Mouse (Mus musculus) forebrain, embryonic 13.5 days (tissue): ENCODE results near the gene Gpr162. TPM values are rescaled to one million over a fixed set of nuclear protein-coding genes. Genes with fewer than 3 reads are reported as not detected.

Experiments used
- ATAC-seq: fragments of 200-750 bp; cut with Nextera tagmentation; 2 replicates; pipeline ENCODE4 v1.8.0; 2017
- H3K27ac ChIP-seq: fragments of 300-500 bp; sonication (generic); 2 replicates; pipeline ENCODE4 v1.5.1; 2015; ENCODE audit warnings: inconsistent platforms, mild to moderate bottlenecking, moderate library complexity
- H3K27me3 ChIP-seq: fragments of 300-500 bp; sonication (generic); 2 replicates; pipeline ENCODE4 v1.6.1; 2015; ENCODE audit warnings: mild to moderate bottlenecking, inconsistent platforms
- H3K36me3 ChIP-seq: fragments of 300-500 bp; sonication (generic); 2 replicates; pipeline ENCODE4 v1.6.1; 2015; ENCODE audit warnings: mild to moderate bottlenecking, inconsistent platforms; ENCODE audit not compliant: poor library complexity, severe bottlenecking
- H3K4me1 ChIP-seq: fragments of 300-500 bp; sonication (generic); 2 replicates; pipeline ENCODE4 v1.6.1; 2015; ENCODE audit warnings: inconsistent platforms
- H3K4me2 ChIP-seq: fragments of 300-500 bp; sonication (generic); 2 replicates; pipeline ENCODE4 v1.6.1; 2015; ENCODE audit warnings: inconsistent platforms, mild to moderate bottlenecking, moderate library complexity
- H3K4me3 ChIP-seq: fragments of 300-500 bp; sonication (generic); 2 replicates; pipeline ENCODE4 v1.5.1; 2015; ENCODE audit warnings: mild to moderate bottlenecking, inconsistent platforms
- H3K9ac ChIP-seq: fragments of 300-500 bp; sonication (generic); 2 replicates; pipeline ENCODE4 v1.6.1; 2015; ENCODE audit warnings: mild to moderate bottlenecking, inconsistent platforms
- H3K9me3 ChIP-seq: fragments of 300-500 bp; sonication (generic); replicated peaks from 2 replicates; pipeline ENCODE4 v1.6.1; 2016; ENCODE audit warnings: inconsistent platforms
- WGBS: fragments of 180-500 bp; shearing (Covaris S2); methylation state at CpG from one replicate; pipeline ENCODE4 v1.1.7; 2015; 5-methylcytosine and 5-hydroxymethylcytosine counted together
- polyA plus RNA-seq: library from polyadenylated mRNA; unstranded; fragments of >200 nt; fragmentation: Nextera tagmentation; extraction: Ambion mirVana; gene quantifications from 2 replicates; pipeline ENCODE4 v1.2.1, GENCODE M21; 2015

Gpr162 gene
- polyA plus RNA-seq, 1 experiment from 2014 or later, result 11.7 TPM

DNA sequence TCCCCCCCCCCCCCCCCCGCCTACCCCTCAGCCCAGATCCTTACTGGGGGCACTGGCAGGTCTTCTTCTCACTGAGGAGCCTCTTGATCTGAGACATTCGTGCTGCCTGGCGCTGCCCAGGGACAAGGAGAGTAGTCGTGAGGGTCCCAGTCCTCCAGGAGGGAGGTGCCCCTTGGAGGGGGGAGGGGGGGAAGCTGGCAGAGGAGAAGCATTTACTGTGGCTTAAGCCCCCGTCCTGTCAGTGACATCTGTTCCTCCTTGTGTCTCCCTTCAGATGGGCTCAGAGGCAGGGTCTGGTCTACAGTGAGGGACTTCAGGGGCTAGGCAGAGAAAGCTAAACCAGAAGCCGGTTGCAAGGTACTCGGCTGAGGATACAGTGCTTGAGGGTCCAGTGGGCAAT lies 2.8 kb upstream of the Gpr162 start:
- ATAC-seq, result no peak
- no peaks in the 10 kb centered on the region for H3K36me3 ChIP-seq
- H3K27ac ChIP-seq, result no peak overlapping the region
- H3K9me3 ChIP-seq, result no peaks in the 10 kb centered on the region
- no peak overlapping the region for H3K4me3 ChIP-seq
- no peak overlapping the region for H3K9ac ChIP-seq
- WGBS, result 58% methylated on average over 6 of the region's 7 CpGs
- no peak overlapping the region for H3K4me2 ChIP-seq
- H3K27me3 ChIP-seq, result no peaks in the 10 kb centered on the region
- peaks cover 33% of the 10 kb centered on the region for H3K4me1 ChIP-seq

DNA sequence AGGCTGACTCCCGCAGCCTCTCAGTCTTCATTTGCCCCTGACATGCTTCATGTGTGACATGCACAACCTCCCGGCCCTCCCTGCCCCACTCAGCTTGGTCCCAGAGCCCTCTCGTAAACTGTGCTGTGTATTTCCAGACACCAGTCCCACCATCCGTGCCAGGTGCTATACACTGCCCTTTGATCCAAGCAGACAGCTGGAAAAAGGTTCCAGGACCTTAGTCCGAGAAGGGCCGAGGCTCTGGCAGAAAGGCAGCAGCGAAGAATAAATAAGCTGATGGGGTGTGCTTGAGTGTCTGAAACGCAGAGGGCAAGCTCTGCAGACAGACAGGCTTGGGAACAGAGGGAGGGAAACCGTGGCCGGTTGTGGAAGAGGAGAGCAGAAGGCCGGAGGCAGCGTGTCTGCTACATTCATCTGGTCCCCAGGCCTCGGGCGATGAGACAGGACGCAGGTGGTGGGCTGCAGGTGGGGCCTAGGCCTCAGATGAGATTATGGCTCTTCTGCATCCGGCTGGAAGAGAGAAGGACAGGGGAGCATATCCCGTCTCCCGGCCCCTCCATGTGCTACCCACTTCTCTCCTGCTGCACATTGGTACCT lies 2.1 kb upstream of the Gpr162 start:
- WGBS, result 66% methylated on average over 18 of the region's 18 CpGs
- Histone ChIP-seq H3K27me3 (no peaks in the 10 kb centered on the region), H3K9ac (no peak overlapping the region), H3K9me3 (no peaks in the 10 kb centered on the region), H3K4me3 (no peak overlapping the region), H3K4me2 (no peak overlapping the region), H3K27ac (no peak overlapping the region), H3K36me3 (peaks cover 4% of the 10 kb centered on the region; the same call in 1 of the 2 replicates), H3K4me1 (peaks cover 40% of the 10 kb centered on the region)
- ATAC-seq, result no peak

DNA sequence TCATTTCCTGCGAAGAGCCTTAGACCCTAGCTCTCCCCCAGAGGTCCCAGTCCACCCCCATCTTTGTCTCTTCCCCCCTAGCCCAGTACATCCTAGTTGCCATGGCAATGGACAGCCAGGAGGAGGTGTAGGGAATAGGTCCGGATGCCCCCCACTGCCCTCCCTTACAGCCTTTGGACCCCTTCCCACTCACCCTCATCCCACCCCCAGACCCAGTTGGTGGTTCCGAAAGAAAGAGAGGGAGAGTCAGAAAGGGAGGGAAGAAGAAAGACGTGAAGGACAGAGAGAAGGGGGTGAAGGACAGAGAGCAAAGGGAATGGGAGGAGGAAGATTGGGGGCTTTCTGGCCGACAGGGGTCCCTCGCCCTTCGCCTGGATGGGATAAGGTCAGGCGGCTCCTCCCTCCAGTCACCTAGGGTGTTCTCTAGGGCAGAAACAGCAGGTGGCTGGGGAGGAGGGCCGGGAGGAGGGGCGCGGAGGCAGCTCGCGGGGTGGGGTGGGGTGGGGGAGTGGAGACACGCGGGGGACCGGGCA lies 592 bp downstream of the Gpr162 start:
- Histone ChIP-seq H3K27ac (peak overlapping the region; percentile 86), H3K9ac (peak overlapping the region; percentile 76), H3K4me3 (peak overlapping the region; percentile 62), H3K4me2 (peak overlapping the region; percentile 69), H3K36me3 (peaks cover 6% of the 10 kb centered on the region; the same call in 1 of the 2 replicates), H3K9me3 (no peaks in the 10 kb centered on the region), H3K4me1 (peaks cover 62% of the 10 kb centered on the region), H3K27me3 (no peaks in the 10 kb centered on the region)
- peak; percentile 28 for ATAC-seq
- WGBS, result under 1% methylated on average over 16 of the region's 16 CpGs

GRCm38 (mm10) chr6:124862406-124863124 lies 1.2 kb downstream of the Gpr162 start:
- Histone ChIP-seq H3K4me3 (peak overlapping the region; percentile 62), H3K4me1 (peaks cover 68% of the 10 kb centered on the region), H3K9ac (peak overlapping the region; percentile 76), H3K4me2 (peak overlapping the region; percentile 69), H3K27ac (peak overlapping the region; percentile 86), H3K27me3 (no peaks in the 10 kb centered on the region), H3K9me3 (no peaks in the 10 kb centered on the region), H3K36me3 (peaks cover 6% of the 10 kb centered on the region; the same call in 1 of the 2 replicates)
- peak; percentile 1; the same call in 1 of the 2 replicates for ATAC-seq
- 12% methylated on average over 7 of the region's 8 CpGs for WGBS

DNA sequence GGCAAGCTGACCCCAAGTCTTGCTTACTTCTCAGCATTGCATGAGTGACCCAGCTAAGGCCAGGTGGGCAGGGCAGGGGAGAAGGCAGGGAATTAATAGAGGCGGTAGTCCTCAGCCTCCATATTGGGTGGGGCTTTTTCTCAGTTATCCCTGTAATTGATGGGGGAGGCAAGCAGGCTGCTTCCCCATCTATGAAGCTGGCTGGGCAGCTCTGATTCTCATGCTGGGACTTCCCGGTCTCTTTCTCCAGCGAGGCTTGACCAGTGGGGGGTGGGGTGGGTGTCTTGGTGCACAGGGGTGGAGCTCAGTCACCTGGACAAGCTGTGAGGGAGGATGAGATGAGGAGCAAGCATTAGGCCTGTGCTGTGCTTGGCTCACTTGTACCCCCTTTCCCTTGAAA lies 2.0 kb downstream of the Gpr162 start:
- WGBS, result 23% methylated on average over 3 of the region's 3 CpGs
- peak overlapping the region; percentile 62 for H3K4me3 ChIP-seq
- peaks cover 68% of the 10 kb centered on the region for H3K4me1 ChIP-seq
- peak overlapping the region; percentile 69 for H3K4me2 ChIP-seq
- peaks cover 6% of the 10 kb centered on the region; the same call in 1 of the 2 replicates for H3K36me3 ChIP-seq
- ATAC-seq, result no peak
- H3K27me3 ChIP-seq, result no peaks in the 10 kb centered on the region
- H3K27ac ChIP-seq, result 0 out of 2 replicates have a peak overlapping the region, but pooled peaks have one; percentile 86
- no peaks in the 10 kb centered on the region for H3K9me3 ChIP-seq
- H3K9ac ChIP-seq, result peak overlapping the region; percentile 76

DNA sequence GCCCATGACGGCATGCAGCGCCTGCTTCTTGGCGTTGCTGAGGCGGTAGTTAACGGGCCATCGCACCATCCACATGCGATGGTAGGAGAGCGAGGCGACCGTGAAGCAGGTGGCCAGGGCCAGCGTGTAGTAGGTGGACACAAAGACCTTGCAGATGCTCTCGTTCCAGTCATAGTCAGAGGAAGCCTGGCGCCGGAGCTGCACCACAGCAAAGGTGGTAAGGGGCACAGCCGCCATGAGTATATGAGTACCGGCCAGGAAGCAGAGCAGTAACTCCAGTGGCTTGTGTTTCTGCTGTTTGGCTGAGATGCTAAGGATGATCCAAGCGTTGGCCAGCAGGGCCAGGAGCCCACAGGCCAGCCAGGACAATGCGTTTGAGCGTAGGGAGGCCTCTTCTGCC lies 2.5 kb downstream of the Gpr162 start:
- peak overlapping the region; percentile 69 for H3K4me2 ChIP-seq
- H3K27me3 ChIP-seq, result no peaks in the 10 kb centered on the region
- H3K4me1 ChIP-seq, result peaks cover 73% of the 10 kb centered on the region
- ATAC-seq, result no peak
- no peak overlapping the region for H3K4me3 ChIP-seq
- 79% methylated on average over 19 of the region's 19 CpGs for WGBS
- 0 out of 2 replicates have a peak overlapping the region, but pooled peaks have one; percentile 86 for H3K27ac ChIP-seq
- H3K36me3 ChIP-seq, result peaks cover 6% of the 10 kb centered on the region; the same call in 1 of the 2 replicates
- no peaks in the 10 kb centered on the region for H3K9me3 ChIP-seq
- peak overlapping the region; percentile 76; the same call in 1 of the 2 replicates for H3K9ac ChIP-seq

GRCm38 (mm10) chr6:124860511-124860910 lies 3.3 kb downstream of the Gpr162 start:
- Histone ChIP-seq H3K27ac (no peak overlapping the region), H3K9ac (peak overlapping the region; percentile 13; the same call in 1 of the 2 replicates), H3K27me3 (no peaks in the 10 kb centered on the region), H3K4me2 (0 out of 2 replicates have a peak overlapping the region, but pooled peaks have one; percentile 36), H3K4me3 (no peak overlapping the region), H3K36me3 (peaks cover 6% of the 10 kb centered on the region; the same call in 1 of the 2 replicates), H3K4me1 (peaks cover 80% of the 10 kb centered on the region), H3K9me3 (no peaks in the 10 kb centered on the region)
- ATAC-seq, result no peak
- 76% methylated on average over 9 of the region's 9 CpGs for WGBS

DNA sequence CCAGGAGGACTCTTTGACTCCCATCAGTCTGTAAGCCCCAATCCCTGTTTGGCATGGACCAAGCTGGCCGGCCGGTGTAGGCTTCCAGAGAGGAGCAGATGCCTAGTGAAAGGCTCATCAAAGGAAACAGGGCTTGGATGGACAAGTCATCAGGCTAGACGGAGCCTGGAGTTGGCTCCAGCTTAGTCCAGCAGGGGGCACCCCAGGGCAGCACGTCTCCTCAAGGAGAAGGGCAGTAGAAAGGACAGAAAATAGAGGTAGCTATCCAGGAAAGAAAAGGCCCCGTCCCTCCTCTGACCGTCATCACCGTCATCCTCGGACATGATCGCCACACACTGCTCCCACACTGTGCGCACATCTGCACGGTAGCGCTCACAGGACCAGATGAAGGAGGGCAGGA lies 4.1 kb downstream of the Gpr162 start:
- H3K27ac ChIP-seq, result peak overlapping the region; percentile 44; the same call in 1 of the 2 replicates
- peak overlapping the region; percentile 36 for H3K4me2 ChIP-seq
- WGBS, result 6% methylated on average over 12 of the region's 12 CpGs
- H3K9ac ChIP-seq, result peak overlapping the region; percentile 45; the same call in 1 of the 2 replicates
- peaks cover 6% of the 10 kb centered on the region; the same call in 1 of the 2 replicates for H3K36me3 ChIP-seq
- peaks cover 80% of the 10 kb centered on the region for H3K4me1 ChIP-seq
- H3K27me3 ChIP-seq, result no peaks in the 10 kb centered on the region
- no peak overlapping the region for H3K4me3 ChIP-seq
- no peak for ATAC-seq
- no peaks in the 10 kb centered on the region for H3K9me3 ChIP-seq

- Histone ChIP-seq H3K4me1 (peaks cover 76% of the 10 kb centered on the region), H3K4me3 (no peak overlapping the region), H3K4me2 (0 out of 2 replicates have a peak overlapping the region, but pooled peaks have one; percentile 76), H3K9ac (0 out of 2 replicates have a peak overlapping the region, but pooled peaks have one; percentile 12), H3K27ac (no peak overlapping the region), H3K27me3 (no peaks in the 10 kb centered on the region), H3K36me3 (peaks cover 7% of the 10 kb centered on the region), H3K9me3 (no peaks in the 10 kb centered on the region)
- 81% methylated on average over 28 of the region's 28 CpGs for WGBS
- no peak for ATAC-seq
Measured at GRCm38 (mm10) chr6:124858561-124859318, 5.0 kb downstream of the Gpr162 start.

DNA sequence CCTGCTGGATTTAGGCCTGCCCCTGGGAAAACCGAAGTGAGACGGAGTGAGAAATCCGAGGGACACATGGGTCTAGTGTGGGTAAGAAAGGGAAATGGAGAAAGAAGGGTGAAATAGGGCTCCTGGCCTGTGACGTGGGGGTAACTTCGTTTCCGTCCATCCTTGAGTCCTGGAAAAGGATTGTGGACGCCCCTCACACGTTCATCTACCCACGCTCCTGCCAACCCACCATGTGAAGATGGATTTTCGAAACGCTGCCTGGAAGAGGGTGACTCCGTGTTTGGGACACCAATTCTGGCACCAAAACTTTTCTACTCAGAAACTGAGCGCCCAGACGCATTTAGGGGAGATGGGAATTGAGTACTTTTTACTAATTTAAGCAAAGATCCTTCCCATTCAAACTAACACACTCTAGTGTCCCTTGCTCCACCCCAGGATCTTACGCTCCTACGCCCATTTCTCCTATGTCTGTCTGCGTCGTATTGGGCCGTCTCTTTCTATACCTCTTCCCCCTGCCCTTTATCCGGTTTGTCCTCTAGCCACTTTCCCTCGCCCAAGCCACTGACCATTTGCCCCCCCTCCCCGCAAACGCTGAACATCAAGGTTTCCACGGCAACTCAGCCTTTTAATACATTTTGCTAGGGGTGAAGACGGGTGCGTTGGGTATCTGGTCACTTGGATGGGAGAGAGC lies 5.8 kb downstream of the Gpr162 start:
- Histone ChIP-seq H3K4me1 (peaks cover 69% of the 10 kb centered on the region), H3K9me3 (no peaks in the 10 kb centered on the region), H3K27me3 (no peaks in the 10 kb centered on the region), H3K4me3 (peak overlapping the region; percentile 77), H3K36me3 (peaks cover 14% of the 10 kb centered on the region), H3K4me2 (peak overlapping the region; percentile 76), H3K27ac (peak overlapping the region; percentile 97), H3K9ac (peak overlapping the region; percentile 97)
- no peak for ATAC-seq
- WGBS, result 26% methylated on average over 26 of the region's 26 CpGs
